Mouse (Mus musculus) lung, adult 18-20 months (tissue): ENCODE measurements around the gene Btbd11.

Source experiments
- DNase-seq, 2 experiments: peaks; one replicate each; pipeline ENCODE4 v3.0.0; 2022; ENCODE audit warnings: mixed read lengths in 2 of 2

Btbd11 gene

GRCm38 (mm10) chr10:85598603-85599542 lies 212.3 kb downstream of the Btbd11 start:
- no peak for DNase-seq

DNA sequence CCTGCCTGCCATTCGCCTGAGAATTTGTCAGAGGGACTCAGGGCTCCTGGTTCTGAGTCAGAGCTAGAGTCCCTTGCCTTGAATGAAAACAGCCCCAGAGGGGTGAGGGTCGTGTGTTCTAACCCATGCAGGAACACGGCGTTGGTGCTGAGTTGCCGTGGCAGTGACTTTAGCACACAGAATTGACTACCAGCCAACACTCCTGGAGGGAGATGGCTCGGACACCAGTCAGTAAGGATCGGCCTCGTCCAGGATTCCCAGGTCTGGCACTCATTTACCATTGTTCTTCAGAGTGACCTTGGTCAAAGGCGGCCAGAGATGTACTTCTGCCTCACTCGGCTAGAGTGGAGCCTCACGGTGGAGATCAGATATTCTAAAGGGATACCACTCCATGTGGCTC lies 215.9 kb downstream of the Btbd11 start:
- no peak for DNase-seq

GRCm38 (mm10) chr10:85604556-85604955 lies 217.9 kb downstream of the Btbd11 start:
- DNase-seq = peak; percentile 19 to 29

DNA sequence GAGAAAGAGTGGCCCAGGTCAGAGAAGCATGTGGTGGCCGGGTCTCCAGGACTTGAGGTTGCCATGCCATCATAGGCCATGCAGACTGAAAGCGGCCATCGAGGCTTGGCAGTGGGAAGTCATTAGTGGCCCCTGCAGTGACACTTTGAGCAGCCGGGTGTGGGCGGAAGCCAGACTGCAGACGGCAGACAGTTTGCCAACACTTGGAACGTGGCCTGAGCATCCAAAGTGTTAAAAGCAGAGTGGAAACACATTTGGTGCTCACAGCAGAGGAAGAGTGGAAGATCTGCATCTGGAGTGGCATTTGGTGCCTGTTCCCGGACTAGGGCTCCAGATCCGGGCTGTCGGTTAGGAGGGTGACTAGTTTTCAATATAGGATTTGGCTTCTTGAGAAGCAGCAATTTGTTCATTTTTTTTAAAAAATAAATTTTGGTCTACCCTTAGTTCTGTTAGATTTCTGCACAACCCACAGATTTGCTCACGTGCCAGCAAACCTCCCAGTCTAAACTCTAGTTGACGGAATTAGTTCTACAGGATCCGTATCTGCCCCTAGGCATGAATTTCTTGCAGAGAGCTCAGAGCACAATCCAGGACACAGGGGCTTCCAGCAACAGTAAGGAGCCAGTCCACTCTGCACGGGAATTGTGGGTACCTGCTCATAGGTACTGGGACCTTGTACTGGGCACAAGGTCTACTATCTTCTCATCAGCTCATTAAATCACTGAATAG lies 222.1 kb downstream of the Btbd11 start:
- DNase-seq = no peak

DNA sequence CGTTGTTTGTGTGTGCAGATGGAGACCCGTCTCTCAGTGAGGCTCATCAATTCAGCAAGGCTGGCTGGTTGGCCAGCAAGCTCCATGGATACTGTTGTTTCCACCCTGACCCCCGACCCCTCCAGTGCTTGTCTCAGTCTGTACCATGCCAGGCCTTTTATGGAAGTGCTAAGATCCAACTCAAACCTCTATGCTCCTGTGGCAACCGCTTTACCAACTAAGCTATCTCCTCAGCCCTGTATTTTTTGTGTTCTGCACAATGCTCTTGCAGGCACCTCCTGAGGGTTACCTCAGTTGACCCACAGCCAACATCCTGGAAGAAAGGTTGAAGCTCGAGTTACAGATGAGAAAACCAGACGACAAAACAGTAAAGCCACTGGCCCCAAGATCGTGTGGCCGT lies 230.5 kb downstream of the Btbd11 start:
- DNase-seq = no peak

GRCm38 (mm10) chr10:85617501-85618417 lies 231.1 kb downstream of the Btbd11 start:
- DNase-seq = peak in 1 of 2 experiments; percentile 0

DNA sequence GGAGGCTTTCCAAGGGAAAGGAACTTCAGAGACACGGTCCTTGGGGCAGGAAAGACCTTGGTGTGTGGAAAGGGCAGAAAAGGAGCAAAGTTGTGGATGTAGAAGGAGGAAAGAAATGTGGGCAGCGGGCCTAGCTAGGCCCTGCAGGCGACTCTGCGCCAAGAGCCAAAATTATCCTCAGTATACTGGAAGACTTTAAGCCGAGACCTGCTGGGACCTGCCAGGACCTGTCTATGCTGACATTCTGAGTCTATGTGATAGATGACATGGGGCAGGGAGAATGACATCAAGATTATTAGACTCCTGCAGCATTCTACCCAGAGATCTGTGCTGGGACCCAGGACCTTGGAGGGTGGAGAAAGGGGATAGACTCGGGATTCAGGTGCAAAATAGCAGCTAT lies 234.5 kb downstream of the Btbd11 start:
- DNase-seq = no peak

- DNase-seq = peak; percentile 18 to 33
Measured at GRCm38 (mm10) chr10:85624504-85625169, 238.0 kb downstream of the Btbd11 start.

DNA sequence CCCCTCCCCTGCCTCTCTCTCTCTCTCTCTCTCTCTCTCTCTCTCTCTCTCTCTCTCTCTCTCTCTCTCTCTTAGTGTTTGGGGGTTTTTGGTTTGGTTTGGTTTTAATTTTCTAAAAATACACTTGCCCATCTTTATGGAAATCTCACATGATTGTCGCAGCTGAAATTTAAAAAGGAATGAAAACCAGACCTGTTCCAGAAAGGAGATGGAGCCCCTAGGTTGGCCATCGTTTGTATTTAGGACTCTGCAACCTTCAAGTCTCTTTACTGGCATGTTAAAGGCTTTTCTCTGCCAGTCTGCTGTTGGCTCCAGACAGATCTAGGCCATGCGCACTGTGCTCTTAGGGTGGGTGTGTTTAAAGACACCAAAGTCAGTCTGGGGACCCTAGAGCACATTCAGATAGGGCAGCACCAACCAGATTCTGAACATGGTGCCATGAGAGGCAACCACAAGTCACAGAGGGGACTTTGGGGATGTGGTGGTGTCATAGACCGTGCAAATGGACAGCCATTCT lies 238.6 kb downstream of the Btbd11 start:
- no peak for DNase-seq

- DNase-seq = no peak
Measured at GRCm38 (mm10) chr10:85632030-85632429, 245.4 kb downstream of the Btbd11 start.

- peak; percentile 46 to 69 for DNase-seq
Measured at GRCm38 (mm10) chr10:85633577-85633976, 247.0 kb downstream of the Btbd11 start.

GRCm38 (mm10) chr10:85637580-85637979 lies 251.0 kb downstream of the Btbd11 start:
- no peak for DNase-seq

DNA sequence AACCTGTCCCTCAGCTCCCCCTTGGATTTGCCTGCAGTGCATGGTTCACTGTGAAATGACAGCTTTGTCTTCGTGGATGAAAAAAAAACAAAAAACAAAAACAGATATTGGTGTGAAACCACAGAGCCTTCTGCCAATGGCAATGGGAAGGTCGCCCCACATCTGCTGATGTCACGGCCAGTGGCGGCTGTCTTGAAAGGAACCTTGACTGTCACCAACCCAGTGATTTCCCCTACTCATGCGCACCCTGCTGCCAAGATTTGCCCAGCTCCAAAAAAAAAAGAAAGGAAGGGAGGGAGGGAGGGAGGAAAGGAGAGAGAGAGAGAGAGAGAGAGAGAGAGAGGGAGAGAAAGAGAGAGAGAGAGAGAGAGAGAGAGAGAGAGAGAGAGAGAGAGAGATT lies 251.5 kb downstream of the Btbd11 start:
- DNase-seq = no peak

- peak in 1 of 2 experiments; percentile 2 for DNase-seq
Measured at GRCm38 (mm10) chr10:85639581-85639980, 253.0 kb downstream of the Btbd11 start.

GRCm38 (mm10) chr10:85640408-85640807 lies 253.8 kb downstream of the Btbd11 start:
- DNase-seq = no peak

DNA sequence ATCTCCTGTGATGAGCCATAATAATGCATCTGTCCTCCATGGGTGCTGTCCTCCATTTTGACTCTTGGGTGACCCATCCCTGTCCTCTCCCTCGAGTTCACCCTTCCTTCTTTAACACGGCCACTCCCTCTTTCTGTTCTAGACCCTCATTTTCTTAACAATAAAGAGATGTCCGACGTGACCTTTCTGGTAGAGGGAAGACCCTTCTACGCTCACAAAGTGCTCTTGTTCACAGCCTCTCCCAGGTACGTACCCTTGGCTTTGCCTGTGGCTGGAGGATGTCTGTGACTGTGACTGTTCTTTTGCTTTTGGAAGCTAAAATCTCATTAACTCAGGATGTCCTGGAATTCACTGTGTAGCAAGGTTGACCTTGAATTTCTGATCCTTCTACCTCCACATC lies 258.7 kb downstream of the Btbd11 start:
- no peak for DNase-seq

DNA sequence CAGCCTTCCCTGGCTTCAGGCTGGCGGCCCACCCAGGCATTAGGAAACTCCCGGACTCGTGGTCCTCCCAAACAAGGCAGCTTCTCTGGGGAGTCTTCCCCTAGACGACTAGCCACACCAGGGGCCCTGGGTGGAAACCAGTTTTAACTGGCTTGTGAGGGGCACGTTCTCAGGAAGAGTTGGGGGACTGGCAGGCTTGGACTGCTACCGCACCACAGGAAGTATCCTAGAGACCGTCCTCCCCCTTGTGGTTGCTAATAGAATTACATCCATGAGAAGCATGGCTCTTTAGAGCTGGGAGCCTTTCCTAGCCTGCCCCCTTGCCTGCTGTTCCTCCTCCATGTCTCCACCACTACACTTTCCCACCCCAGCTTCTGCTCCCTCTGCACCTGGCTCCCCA lies 265.1 kb downstream of the Btbd11 start:
- peak in 1 of 2 experiments; percentile 14 for DNase-seq

DNA sequence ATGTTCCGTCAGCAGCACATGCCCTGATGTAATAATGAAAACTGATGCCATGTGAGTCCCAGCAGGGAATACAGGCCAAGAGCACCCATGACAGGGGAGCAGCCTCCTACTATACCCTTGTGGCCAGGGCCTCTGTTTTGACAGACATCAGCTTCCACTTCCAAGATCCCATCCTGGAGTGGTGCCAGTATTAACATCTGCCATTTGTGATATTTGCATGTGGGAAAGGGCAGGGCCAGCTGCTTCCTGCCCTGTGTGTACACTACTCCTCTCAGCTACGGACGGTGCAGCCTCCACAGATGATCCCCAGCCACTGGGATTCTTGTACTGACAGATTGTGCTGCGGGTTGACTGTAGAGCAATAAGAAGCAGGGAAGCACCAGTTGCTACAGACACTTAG lies 269.3 kb downstream of the Btbd11 start:
- DNase-seq = peak; percentile 14 to 32

DNA sequence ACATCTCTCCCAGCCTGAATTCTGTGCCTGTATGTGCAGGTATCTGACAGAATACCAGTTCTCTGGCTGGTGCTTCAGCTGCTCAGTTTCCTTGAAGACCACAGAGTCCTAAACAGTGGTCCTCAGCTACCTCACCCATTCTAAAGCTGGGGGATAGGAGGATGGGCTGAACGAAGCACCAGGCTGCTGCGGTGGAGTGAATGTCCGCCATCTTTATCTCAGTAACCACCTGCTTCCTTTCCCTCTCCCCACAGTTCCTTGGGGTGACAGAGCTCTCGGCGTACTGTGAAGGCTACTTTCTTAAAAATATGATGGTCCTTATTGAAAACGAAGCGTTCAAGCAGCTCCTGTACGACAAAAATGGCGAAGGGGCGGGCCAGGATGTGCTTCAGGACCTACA lies 271.3 kb downstream of the Btbd11 start:
- no peak for DNase-seq

DNA sequence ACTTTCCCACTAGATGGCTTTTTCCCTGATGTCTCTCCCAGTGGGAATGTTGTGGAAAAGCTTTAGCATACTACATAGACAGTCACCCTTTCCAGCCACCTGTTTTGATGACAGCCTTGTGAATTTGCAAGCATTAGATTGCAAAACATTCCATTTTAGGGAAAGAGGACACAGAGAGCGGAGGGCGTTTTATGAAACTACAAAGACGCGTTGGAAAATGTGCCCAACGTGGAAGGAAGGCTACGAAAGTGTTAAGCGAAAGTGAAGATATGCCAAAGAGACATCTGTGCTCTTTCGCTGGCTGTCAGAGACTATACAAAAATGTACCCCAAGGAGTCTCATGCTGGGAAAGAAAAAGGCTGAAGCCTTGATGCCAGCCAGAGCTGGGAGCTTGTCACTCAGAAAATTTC lies 286.9 kb downstream of the Btbd11 start:
- DNase-seq = no peak

DNA sequence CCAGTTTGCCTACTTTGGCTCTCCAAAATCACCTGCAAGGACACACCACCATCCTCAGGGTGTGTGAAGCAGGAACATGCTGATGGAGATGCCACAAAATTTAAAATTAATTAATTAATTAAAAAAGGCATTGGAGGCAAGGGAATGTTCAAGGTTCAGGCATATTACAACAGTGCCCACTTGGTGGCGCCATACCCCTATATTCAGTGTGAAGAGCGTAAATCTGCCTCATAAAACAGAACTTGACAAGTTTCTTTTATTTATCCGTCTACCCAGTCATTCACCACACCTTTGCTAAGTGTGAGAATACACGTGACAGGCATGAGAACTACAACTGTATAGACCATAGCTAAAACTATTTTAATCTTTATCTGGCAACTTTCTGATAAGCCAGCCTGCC lies 292.0 kb downstream of the Btbd11 start:
- peak; percentile 46 to 54 for DNase-seq

DNA sequence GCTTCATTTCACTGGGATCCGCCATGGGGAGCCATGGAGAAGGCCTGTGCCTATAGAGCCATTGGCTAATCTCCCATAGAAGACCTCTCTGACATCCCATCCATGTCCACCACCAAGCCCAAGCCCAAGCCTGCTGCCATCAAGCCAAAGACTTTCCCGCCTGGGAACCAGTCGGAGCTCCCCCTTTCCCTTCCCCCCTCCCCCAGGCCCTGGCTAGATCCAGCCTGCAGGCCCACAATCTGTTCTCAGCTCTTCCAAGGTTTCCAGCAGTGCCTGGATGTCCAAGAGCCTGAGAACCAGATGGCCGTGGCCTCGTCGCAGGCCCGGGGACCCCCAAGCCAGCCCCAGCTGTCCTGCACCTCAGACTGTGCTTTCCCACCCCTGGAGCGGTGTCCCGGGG lies 295.8 kb downstream of the Btbd11 start:
- no peak for DNase-seq
